Mouse (Mus musculus) liver, postnatal 0 days (tissue): ENCODE measurements around the gene Zdhhc3. TPM values are rescaled to one million over a fixed set of nuclear protein-coding genes. Genes with fewer than 3 reads are reported as not detected.

Experiments
- ATAC-seq: fragments of 200-750 bp; cut with Nextera tagmentation; 2 replicates; pipeline ENCODE4 v1.8.0; 2017; ENCODE audit warnings: mild to moderate bottlenecking, moderate library complexity
- DNase-seq: peaks from one replicate; pipeline ENCODE4 v3.0.0-alpha.2; 2016
- H3K27ac ChIP-seq: fragments of 300-500 bp; sonication (generic); 2 replicates; pipeline ENCODE4 v1.5.1; 2014; ENCODE audit warnings: antibody characterized with exemption, moderate library complexity, mild to moderate bottlenecking, low read depth
- H3K27me3 ChIP-seq: fragments of 300-500 bp; sonication (generic); 2 replicates; pipeline ENCODE4 v1.6.1; 2014; ENCODE audit warnings: low read length, control low read depth, mixed read lengths; ENCODE audit not compliant: insufficient read depth
- H3K36me3 ChIP-seq: fragments of 300-500 bp; sonication (generic); replicated peaks from 2 replicates; pipeline ENCODE4 v1.6.1; 2014; ENCODE audit warnings: mild to moderate bottlenecking, control low read depth, low read length, moderate library complexity, mixed read lengths; ENCODE audit not compliant: insufficient read depth
- H3K4me1 ChIP-seq: fragments of 300-500 bp; sonication (generic); 2 replicates; pipeline ENCODE4 v1.6.1; 2014; ENCODE audit warnings: antibody characterized with exemption, mild to moderate bottlenecking, control low read depth; ENCODE audit not compliant: insufficient read depth
- H3K4me2 ChIP-seq: fragments of 300-500 bp; sonication (generic); 2 replicates; pipeline ENCODE4 v1.6.1; 2014; ENCODE audit warnings: low read depth, mild to moderate bottlenecking, low read length, moderate library complexity, mixed read lengths
- H3K4me3 ChIP-seq: fragments of 300-500 bp; sonication (generic); 2 replicates; pipeline ENCODE4 v1.5.1; 2014; ENCODE audit warnings: low read depth, low read length
- H3K9ac ChIP-seq: fragments of 300-500 bp; sonication (generic); replicated peaks from 2 replicates; pipeline ENCODE4 v1.6.1; 2014; ENCODE audit warnings: mild to moderate bottlenecking, moderate library complexity
- H3K9me3 ChIP-seq: fragments of 300-500 bp; sonication (generic); 2 replicates; pipeline ENCODE4 v1.6.1; 2016; ENCODE audit warnings: mild to moderate bottlenecking, control low read depth, low read length, mixed read lengths
- CTCF ChIP-seq: sonication (generic); IDR thresholded peaks from 2 replicates; pipeline ENCODE4 v1.5.1; 2016; ENCODE audit warnings: antibody characterized with exemption, low read depth
- EP300 ChIP-seq: IDR thresholded peaks from 2 replicates; pipeline ENCODE4 v1.6.1; 2016; ENCODE audit warnings: antibody characterized with exemption, low read depth, mild to moderate bottlenecking
- WGBS: fragments of 180-500 bp; shearing (Covaris S2); extraction: QIAGEN DNeasy Blood & Tissue Kit; methylation state at CpG from one replicate; pipeline ENCODE4 v1.1.7; 2014; ENCODE audit not compliant: insufficient replicate concordance; 5-methylcytosine and 5-hydroxymethylcytosine counted together
- polyA plus RNA-seq: library from polyadenylated mRNA; unstranded; fragments of >200 nt; fragmentation: Nextera tagmentation; extraction: Ambion mirVana; gene quantifications from 2 replicates; pipeline ENCODE4 v1.2.1, GENCODE M21; 2015

The Zdhhc3 gene
- 17.8 and 19.1 TPM in 2 replicates for polyA plus RNA-seq

DNA sequence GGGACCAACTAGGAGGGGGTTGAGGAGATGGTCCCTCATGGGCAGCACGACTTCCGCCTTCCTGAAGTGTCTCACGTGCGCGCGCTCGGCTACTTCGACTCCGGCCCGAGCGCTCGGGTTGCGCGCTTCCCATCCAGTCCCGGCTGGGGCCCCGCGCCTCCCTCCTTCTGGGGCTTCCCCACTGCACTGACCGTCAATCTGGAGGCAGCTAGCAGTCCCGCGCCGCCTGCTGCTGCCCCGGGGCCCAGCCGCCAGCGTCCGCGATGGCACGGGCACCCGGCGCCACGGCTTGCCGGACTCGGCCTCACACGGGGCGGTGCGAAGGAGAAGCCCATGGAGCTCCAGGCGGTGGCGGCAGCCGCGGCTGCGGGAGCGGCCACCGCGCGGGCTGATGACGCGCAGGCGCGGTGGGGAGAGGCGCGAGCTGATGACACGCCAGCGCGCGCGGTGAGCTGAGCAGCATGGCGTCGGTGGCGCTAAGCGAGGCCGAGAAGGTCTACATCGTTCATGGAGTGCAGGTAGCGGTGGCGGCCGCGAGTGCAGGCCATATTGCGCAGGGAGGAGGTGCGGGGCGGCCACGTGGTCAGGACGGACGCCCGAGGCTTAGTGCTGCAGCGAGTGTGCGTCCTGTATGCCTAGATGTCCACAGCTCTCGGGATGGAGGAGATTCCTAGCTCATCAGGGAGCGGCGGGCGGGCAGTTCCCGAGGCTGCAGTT lies at the start of gene Zdhhc3, which contains the start of gene Exosc7:
Gene Zdhhc3 (minus strand): TSS at position 401 of the 717 bp plus-strand sequence.
Gene Exosc7 (plus strand): TSS at position 411 of the 717 bp plus-strand sequence.
- ATAC-seq, result peak; percentile 97
- H3K9ac ChIP-seq, result peak within 1 kb of the TSS; percentile 92
- H3K27ac ChIP-seq, result peak within 1 kb of the TSS; percentile 96
- peak; percentile 91 for DNase-seq
- peak within 1 kb of the TSS; percentile 97 for H3K4me3 ChIP-seq
- TF ChIP-seq EP300 (no peak), CTCF (no peak)
- H3K9me3 ChIP-seq, result no peaks in the 10 kb centered on the region
- H3K27me3 ChIP-seq, result no peaks in the 10 kb centered on the region
- H3K4me2 ChIP-seq, result peak within 1 kb of the TSS; percentile 92
- WGBS, result under 1% methylated on average over 76 of the region's 79 CpGs
- H3K4me1 ChIP-seq, result peaks cover 34% of the 10 kb centered on the region
- H3K36me3 ChIP-seq, result peaks cover 3% of the 10 kb centered on the region; the same call in 1 of the 2 replicates

DNA sequence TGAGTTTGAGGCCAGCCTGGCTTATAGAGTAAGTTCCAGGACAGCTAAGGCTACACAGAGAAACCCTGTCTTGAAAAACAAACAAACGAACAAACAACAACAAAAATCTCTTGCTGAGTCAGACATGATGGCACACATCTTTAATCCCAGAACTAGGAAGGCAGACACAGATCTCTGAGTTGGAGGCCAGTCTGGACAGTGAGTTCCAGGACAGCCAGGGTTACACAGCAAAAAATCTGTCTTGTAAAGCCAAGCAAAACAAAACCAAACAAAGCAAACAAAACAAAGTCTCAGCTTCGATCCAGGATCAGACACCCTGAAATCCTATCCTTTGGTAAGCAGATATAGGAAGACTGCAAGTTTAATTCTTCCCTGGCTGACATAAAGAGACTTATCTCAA lies 48.8 kb upstream of the Zdhhc3 start:
- ATAC-seq, result no peak

DNA sequence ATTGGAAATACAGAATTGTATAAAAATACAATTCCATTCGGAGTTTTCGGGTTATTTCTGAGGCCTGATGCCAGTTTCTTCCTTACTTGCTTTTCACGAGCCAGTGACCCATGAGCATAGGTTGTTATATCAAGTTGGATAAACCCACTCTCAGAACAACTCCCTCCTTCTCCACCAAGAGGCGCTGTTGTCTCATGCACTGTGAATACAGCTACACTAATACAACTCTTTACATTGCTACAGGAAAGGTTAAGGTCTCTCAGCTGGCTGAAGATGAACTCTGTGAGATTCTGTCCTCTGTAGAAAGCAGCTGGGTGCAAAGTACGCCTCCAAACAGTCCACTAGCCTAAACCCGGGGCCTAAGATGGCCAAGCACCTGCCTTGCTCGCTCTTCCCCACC lies 46.3 kb upstream of the Zdhhc3 start:
- Histone ChIP-seq H3K4me1 (no peaks in the 10 kb centered on the region), H3K27ac (no peak overlapping the region), H3K9ac (no peak overlapping the region), H3K36me3 (no peaks in the 10 kb centered on the region), H3K4me2 (no peak overlapping the region), H3K9me3 (no peaks in the 10 kb centered on the region), H3K4me3 (no peak overlapping the region), H3K27me3 (no peaks in the 10 kb centered on the region)
- DNase-seq (peak; percentile 79), ATAC-seq (peak; percentile 73; the same call in 1 of the 2 replicates)
- 49% methylated on average over 7 of the region's 7 CpGs for WGBS
- TF ChIP-seq CTCF, result peak; percentile 93
- no peak for TF ChIP-seq EP300

More for the DNA sequence above, 48.8 kb upstream of the Zdhhc3 start:
- Histone ChIP-seq H3K36me3 (no peaks in the 10 kb centered on the region), H3K27ac (no peak overlapping the region), H3K27me3 (no peaks in the 10 kb centered on the region), H3K4me2 (no peak overlapping the region), H3K9ac (no peak overlapping the region), H3K9me3 (no peaks in the 10 kb centered on the region), H3K4me3 (no peak overlapping the region), H3K4me1 (no peaks in the 10 kb centered on the region)
- DNase-seq, result no peak
- 53% methylated on average over 2 of the region's 2 CpGs for WGBS
- TF ChIP-seq CTCF (no peak), EP300 (no peak)

DNA sequence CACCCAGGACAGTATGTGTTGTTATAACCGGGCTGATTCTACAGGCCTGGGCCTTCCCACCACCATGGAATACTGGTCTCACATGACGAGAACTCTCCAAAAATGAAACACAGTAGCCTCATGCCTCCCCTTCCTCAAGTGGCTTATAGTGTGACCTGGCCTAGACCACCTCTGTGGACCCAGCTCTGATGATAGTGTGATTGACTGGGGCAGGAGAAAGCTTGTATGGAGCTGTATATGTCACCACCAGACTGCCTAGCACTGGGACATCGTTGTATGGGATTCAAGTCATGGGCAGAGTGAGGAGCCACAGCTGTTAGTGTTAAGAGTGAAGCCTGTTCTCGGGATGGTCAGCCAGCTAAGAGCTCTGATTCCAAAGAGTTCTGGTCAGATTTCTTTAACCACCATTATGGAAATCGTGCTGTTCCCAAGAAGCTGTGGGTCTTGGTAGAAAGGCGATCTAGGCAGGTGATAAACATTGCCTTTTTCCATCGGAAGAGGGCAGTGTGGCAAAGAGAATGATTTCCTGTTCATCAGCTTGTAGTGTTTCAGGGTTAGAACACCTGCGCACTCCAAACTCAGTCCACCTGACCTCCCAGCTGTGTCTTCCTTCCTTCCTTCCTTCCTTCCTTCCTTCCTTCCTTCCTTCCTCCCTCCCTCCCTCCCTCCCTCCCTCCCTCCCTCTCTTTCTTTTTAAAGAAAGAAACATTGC lies 45.3 kb upstream of the Zdhhc3 start:
- Histone ChIP-seq H3K4me1 (no peaks in the 10 kb centered on the region), H3K9ac (no peak overlapping the region), H3K4me2 (no peak overlapping the region), H3K27me3 (no peaks in the 10 kb centered on the region), H3K27ac (no peak overlapping the region), H3K4me3 (no peak overlapping the region), H3K36me3 (no peaks in the 10 kb centered on the region), H3K9me3 (no peaks in the 10 kb centered on the region)
- no peak for ATAC-seq
- TF ChIP-seq EP300, result no peak
- peak; percentile 69 for TF ChIP-seq CTCF
- 50% methylated on average over 8 of the region's 8 CpGs for WGBS
- peak; percentile 33 for DNase-seq

GRCm38 (mm10) chr9:123157699-123158098 lies 44.7 kb upstream of the Zdhhc3 start:
- Histone ChIP-seq H3K9me3 (no peaks in the 10 kb centered on the region), H3K4me2 (no peak overlapping the region), H3K9ac (no peak overlapping the region), H3K36me3 (no peaks in the 10 kb centered on the region), H3K27ac (no peak overlapping the region), H3K4me3 (no peak overlapping the region), H3K27me3 (no peaks in the 10 kb centered on the region), H3K4me1 (no peaks in the 10 kb centered on the region)
- no peak for TF ChIP-seq EP300
- no peak for TF ChIP-seq CTCF
- DNase-seq (no peak), ATAC-seq (no peak)

- TF ChIP-seq CTCF, result no peak
- TF ChIP-seq EP300, result no peak
- ATAC-seq (peak; percentile 43; the same call in 1 of the 2 replicates), DNase-seq (no peak)
- 45% methylated on average over 30 of the region's 30 CpGs for WGBS
- H3K27me3 ChIP-seq, result no peaks in the 10 kb centered on the region
- H3K4me3 ChIP-seq, result no peak overlapping the region
- no peak overlapping the region for H3K9ac ChIP-seq
- no peaks in the 10 kb centered on the region for H3K36me3 ChIP-seq
- H3K4me2 ChIP-seq, result 0 out of 2 replicates have a peak overlapping the region, but pooled peaks have one; percentile 16
- no peaks in the 10 kb centered on the region for H3K9me3 ChIP-seq
- no peaks in the 10 kb centered on the region for H3K4me1 ChIP-seq
- no peak overlapping the region for H3K27ac ChIP-seq
Observed at GRCm38 (mm10) chr9:123156910-123157361, 43.9 kb upstream of the Zdhhc3 start.
